Mouse (Mus musculus): ENCODE measurements around the gene Meis1. TPM values are rescaled to one million over a fixed set of nuclear protein-coding genes. Genes with fewer than 3 reads are reported as not detected.

Meis1 gene
- polyA plus RNA-seq, 1 experiment from 2014 or later: 2.5 TPM

DNA sequence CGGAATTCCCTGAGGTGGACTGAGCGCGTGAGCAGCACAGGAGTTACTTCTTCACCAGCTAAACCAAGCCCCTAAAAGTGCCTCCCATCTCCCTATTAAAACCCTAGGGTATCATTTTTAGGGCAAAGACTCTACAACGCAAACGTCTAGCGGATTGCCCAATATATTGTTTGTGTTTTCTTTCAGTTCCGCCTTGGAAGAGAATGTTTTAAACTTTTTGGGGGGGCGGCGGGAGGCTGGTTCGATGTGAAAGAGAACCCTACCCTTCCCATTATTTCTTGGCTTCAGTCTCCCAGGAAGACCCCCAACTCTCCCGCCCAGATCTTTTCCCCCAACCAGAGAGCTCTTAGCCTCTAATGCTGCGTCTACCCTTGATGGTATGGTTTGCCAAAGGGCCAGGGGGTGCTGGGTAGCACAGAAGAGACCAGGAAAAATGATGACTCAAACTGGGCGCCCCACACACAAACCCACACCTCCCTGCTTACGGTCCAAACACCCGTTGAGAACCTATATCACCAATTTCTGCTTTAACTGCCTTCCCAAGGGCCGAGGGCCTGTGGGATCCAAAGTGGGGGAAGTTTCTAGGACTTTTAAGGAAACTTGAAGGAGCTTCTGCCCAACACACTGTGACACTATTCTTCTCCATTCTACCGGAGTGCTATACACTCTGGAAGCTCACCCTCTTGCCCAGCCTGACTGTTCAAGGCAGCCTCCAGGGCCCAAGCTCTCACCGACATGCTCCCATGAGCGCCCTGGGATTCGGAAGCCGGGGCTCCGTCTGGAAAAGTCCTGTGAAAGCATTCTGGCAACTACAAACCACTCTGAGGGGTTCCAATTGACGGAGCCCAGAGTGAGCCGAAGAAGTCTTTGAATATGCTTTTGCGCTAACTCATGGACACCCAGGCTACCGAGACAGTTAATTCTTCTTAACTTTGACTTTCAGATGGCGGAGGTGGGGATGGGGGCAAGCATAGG is 142.6 kb downstream of the Meis1 start:
- ChIA-PET CTCF (interaction anchor here (0.9 to 1.2 kb wide), 2 partner anchors 114 to 150 kb away, joined by 3 read pairs; no protein-coding TSS in a partner anchor), POLR2A (no interaction called here)
- in situ Hi-C loops (cut with MboI; ENCODE audit: low pct_unique_long_range_greater_than_20kb): loop anchor here (5.0 to 25.0 kb wide), 3 partner anchors 151 to 1414 kb away; no protein-coding TSS in a partner anchor
- ATAC-seq (no peak), DNase-seq (ENCODE audit: low read depth, low spot score) (no peak)
- TF ChIP-seq CTCF (IDR thresholded peaks at IDR 0.05): no peak
- H3K27me3 ChIP-seq: peaks cover 33% of the 10 kb centered on the region

DNA sequence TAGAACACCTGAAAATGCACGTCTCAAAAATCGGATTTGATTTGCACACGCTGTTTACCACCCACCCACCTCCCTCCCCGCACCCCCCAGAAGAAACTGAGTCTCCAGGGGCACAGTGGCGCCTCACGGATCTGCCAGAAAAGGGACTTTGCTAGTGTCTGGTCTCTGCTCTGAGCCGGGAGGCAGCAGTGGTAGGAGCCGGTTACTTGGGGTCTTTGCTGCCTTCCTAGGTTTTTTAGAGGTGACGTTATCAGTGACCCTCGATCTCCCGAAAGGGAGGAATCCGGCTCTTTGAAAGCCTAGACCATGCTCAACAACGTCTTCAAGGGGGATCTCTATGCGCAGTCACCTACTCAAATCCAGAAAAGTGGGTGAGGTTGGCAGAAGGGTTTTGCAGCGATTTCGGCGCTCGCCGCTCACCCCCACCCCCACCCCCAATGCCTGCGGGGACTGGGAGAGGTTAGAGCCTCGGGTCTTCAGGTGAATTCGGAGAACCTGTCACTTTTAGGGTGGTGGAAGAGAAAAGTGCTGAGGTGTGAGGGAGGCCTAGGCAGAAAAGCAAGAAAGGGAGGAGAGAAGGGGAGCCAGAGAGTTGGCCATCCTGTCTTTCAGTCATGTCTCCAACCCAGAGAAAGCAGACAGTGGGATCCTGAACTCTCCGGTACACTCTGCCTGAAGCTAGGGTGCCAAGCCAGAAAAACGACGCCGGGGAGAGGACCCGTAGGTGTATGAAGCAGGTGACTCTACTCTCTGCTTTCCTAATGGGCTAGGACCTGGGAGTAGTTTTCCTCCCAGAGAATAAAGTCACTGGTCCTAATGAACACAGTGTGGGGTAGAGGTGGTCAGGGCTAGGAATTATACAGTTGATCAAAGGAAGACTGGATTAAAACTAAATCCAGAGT is 143.5 kb downstream of the Meis1 start:
- ATAC-seq (no peak), DNase-seq (ENCODE audit: low read depth, low spot score) (no peak)
- ChIA-PET POLR2A (no interaction called here), CTCF (no interaction called here)
- in situ Hi-C loops (cut with MboI; ENCODE audit: low pct_unique_long_range_greater_than_20kb): loop anchor here (5.0 to 25.0 kb wide), 3 partner anchors 152 to 1413 kb away; no protein-coding TSS in a partner anchor
- TF ChIP-seq CTCF (IDR thresholded peaks at IDR 0.05): no peak
- peaks cover 40% of the 10 kb centered on the region for H3K27me3 ChIP-seq

DNA sequence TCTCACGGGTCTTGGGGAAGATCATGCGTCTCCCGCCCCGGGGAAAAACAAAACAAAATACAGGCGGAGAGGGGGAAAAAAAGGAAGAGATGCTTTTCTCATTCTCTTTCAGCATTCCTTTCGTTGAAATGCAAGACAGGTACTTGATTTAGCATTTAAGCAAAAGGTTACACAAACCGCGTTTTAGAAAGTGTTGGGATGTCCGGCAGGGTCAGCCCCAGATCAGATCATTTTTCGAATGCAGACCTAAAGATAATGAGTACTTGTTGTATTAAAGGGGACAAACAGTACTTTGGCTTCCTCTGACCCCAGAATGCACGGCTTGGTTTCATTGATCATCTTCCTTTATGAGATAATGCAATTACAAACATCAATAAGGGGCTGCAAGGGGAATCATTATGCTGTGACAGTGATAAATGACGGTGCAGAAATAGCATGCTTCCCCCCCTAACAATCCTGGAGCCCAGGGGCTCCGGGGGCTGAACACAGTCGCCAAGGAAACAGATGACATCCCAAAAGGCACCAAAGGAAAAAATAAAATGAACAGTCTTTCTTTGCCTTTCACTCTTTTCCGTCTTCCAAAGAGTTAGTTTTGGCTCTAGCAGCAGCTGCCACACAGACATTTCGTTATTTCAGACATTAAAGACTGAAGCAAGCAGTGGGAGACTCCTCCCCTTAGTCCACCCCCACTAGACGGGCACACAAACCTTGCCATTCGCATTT is 144.3 kb downstream of the Meis1 start:
- ATAC-seq: no peak
- peaks cover 44% of the 10 kb centered on the region for H3K27me3 ChIP-seq

DNA sequence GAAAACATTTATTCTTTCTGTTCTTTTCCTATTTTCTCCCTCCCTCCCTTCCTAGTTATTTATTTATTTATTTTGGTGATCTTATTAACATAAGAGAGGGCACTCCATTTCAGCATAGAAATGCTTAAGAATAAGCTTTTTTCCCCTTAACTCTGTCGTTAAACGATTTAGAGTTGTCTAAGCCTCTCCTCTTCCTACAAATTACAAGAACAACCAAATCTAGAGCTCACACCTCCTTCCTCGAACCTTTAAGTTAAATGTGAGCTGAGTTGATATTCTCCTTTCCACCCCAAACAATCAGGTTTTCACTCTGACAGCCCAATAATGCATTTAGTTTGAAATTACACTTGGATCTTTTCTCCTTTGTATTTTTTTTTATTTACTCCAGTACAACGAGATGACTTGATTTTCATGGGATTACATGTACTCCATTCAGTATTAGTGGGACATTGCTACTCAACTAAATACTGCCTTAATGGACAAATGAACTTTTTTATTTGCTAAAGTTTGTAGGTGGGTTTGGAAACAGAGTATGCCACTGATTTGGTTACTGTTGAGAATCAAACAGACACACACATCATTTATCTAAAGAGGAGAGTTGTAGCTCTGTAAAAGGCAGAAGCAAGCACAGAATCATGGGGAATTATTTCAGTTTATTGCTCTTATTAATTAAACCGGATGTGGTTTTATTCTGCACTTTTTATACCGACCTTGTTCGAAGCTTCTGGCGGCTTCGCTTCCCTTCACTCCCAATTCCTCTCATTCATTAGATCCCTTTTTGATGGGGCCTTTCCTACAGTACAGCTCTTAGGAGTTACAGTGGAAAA is 145.1 kb downstream of the Meis1 start:
- TF ChIP-seq CTCF (IDR thresholded peaks at IDR 0.05): no peak
- in situ Hi-C loops (cut with MboI; ENCODE audit: low pct_unique_long_range_greater_than_20kb): loop anchor here (10.0 to 25.0 kb wide), 2 partner anchors 881 to 1186 kb away; no protein-coding TSS in a partner anchor
- CTCF ChIA-PET: interaction anchor here (1.0 kb wide), 1 partner anchor 9 kb away, joined by 4 read pairs; no protein-coding TSS in a partner anchor
- ATAC-seq (no peak), DNase-seq (ENCODE audit: low read depth, low spot score) (no peak)
- peaks cover 48% of the 10 kb centered on the region for H3K27me3 ChIP-seq
- POLR2A ChIA-PET: no interaction called here

More for the DNA sequence above, 144.3 kb downstream of the Meis1 start:
- no peak for DNase-seq (ENCODE audit: low read depth, low spot score)
- POLR2A ChIA-PET: no interaction called here
- CTCF ChIA-PET: interaction anchor here (1.0 kb wide), 1 partner anchor 8 kb away, joined by 4 read pairs; no protein-coding TSS in a partner anchor
- TF ChIP-seq CTCF (IDR thresholded peaks at IDR 0.05): no peak
- in situ Hi-C loops (cut with MboI; ENCODE audit: low pct_unique_long_range_greater_than_20kb): loop anchor here (10.0 to 25.0 kb wide), 2 partner anchors 880 to 1187 kb away; no protein-coding TSS in a partner anchor

DNA sequence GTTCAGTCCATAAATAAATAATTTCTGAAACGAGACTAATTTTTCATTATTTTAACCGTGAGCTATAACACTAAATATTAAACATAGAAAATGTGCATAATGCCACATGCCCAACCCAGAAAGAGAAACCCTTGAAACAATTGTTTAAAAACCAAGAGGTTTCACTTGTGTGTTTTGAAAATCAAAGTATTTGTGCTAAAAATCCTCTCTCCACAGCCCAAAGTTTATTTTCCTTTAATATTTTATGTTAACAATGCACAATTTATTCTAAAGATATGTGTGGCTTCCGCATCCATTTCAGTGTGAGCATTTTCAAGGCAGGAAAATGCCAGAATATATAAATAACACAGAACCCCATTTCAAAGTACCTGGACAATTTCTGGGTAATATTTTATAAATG is 146.0 kb downstream of the Meis1 start:
- POLR2A ChIA-PET: no interaction called here
- no peak for TF ChIP-seq CTCF (IDR thresholded peaks at IDR 0.05)

DNA sequence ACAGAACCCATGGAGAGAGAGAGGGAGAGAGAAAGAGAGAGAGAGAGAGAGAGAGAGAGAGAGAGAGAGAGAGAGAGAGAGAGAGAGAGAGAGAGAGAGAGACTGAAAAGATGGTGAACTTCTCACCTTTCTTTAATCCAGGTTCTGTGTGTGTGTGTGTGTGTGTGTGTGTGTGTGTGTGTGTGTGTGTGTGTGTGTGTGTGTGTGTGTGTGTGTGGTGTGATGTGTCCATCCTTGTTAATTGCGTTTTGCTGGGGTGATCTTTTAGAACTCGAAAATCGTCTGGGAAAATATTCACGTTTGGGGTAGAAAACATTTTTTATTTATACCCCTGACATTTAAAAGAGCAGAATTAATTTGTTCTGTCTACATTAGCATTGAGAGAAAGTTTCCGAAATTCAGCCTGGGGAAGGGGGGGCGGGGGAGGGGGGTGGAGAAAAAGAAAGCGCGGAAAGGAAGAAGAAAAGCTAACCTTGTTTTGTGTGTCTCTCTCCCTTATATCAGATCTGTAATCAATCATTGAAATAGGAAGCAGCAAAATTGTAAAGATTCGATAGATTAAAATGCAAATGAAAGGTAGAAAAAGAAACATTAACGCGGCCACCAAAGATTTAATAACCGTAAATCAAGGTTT is 146.6 kb downstream of the Meis1 start:
- ChIA-PET POLR2A (no interaction called here), CTCF (no interaction called here)
- ATAC-seq (no peak), DNase-seq (ENCODE audit: low read depth, low spot score) (no peak)
- TF ChIP-seq CTCF (IDR thresholded peaks at IDR 0.05): no peak
- peaks cover 56% of the 10 kb centered on the region for H3K27me3 ChIP-seq
- in situ Hi-C loops (cut with MboI; ENCODE audit: low pct_unique_long_range_greater_than_20kb): loop anchor here (10.0 to 25.0 kb wide), 2 partner anchors 883 to 1185 kb away; no protein-coding TSS in a partner anchor

More for the DNA sequence above, 146.0 kb downstream of the Meis1 start:
- H3K27me3 ChIP-seq: peaks cover 52% of the 10 kb centered on the region
- CTCF ChIA-PET: no interaction called here
- in situ Hi-C loops (cut with MboI; ENCODE audit: low pct_unique_long_range_greater_than_20kb): loop anchor here (10.0 to 25.0 kb wide), 2 partner anchors 882 to 1185 kb away; no protein-coding TSS in a partner anchor
- ATAC-seq (no peak), DNase-seq (ENCODE audit: low read depth, low spot score) (no peak)

DNA sequence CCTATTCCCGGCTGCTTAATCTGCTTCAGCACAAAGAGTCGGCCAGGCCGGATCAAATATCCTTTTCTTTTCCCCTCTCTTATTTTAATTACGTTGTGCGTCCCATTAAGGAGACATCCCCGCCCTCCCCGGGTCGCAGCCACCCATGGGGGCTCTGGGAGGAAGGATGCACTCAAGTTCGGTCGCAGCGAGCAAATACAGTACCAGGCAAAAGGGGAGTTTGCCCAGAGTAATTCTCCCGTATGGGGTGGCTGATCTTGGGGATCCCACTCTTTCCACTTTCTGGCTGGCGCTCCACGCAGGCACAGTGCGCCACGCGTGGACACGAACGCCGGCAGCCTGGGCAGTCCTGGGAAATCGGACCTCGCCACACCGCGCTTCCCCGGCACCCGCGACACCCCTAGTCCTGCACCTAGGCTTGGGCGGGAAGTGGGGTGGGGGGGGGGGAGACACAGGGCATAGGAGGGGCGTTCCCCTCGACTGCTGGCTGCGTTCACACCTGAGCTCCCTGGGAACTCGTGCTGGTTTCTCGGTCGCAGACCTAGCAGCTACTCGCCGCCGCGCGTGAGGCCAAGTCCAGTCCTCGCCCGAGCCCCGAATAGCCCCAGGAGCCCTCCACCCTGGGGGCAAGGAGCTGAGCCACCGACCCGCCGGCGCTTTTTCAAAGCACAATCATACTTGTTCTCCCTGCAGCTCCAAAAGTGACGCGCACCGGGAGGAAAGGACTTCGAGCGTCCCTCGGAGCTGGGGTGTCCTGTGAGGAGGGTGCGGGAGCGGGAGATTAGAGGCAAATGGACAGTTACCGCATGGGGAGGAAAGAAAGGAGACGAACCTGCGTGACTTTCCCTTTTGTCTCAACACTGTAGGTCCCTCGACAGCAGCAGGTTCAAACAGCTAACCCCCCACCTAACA is 147.4 kb downstream of the Meis1 start:
- in situ Hi-C loops (cut with MboI; ENCODE audit: low pct_unique_long_range_greater_than_20kb): loop anchor here (10.0 to 25.0 kb wide), 2 partner anchors 883 to 1184 kb away; no protein-coding TSS in a partner anchor
- TF ChIP-seq CTCF (IDR thresholded peaks at IDR 0.05): no peak
- peaks cover 50% of the 10 kb centered on the region for H3K27me3 ChIP-seq
- ChIA-PET CTCF (no interaction called here), POLR2A (no interaction called here)
- no peak for ATAC-seq
- DNase-seq (ENCODE audit: low read depth, low spot score): no peak

Data from Patski (cell line).